Mouse (Mus musculus) cerebellum, adult 2 months (tissue): ENCODE data around the gene Fam114a1.

Source experiments
- CTCF ChIP-seq: fragments of 200-500 bp; IDR thresholded peaks from 2 replicates; pipeline ENCODE4 v1.5.1; 2011; ENCODE audit warnings: low read depth, mild to moderate bottlenecking, control low read depth, low read length, moderate library complexity, borderline replicate concordance; ENCODE audit not compliant: insufficient read depth
- POLR2A ChIP-seq: fragments of 200-500 bp; IDR thresholded peaks from 2 replicates; pipeline ENCODE4 v1.6.1; 2011; ENCODE audit warnings: low read length, control low read depth, borderline replicate concordance; ENCODE audit not compliant: insufficient read depth

GRCm38 (mm10) chr5:65047285-65047855 lies 77.5 kb downstream of the Fam114a1 start:
- TF ChIP-seq CTCF, result no peak
- no peak for TF ChIP-seq POLR2A
